Mouse (Mus musculus) thymus, adult 18-20 months (tissue): ENCODE results near the gene a.

ENCODE experiments used
- DNase-seq, 2 experiments: peaks; one replicate each; pipeline ENCODE4 v3.0.0; 2022; ENCODE audit warnings: mixed read lengths in 2 of 2

The a gene

DNA sequence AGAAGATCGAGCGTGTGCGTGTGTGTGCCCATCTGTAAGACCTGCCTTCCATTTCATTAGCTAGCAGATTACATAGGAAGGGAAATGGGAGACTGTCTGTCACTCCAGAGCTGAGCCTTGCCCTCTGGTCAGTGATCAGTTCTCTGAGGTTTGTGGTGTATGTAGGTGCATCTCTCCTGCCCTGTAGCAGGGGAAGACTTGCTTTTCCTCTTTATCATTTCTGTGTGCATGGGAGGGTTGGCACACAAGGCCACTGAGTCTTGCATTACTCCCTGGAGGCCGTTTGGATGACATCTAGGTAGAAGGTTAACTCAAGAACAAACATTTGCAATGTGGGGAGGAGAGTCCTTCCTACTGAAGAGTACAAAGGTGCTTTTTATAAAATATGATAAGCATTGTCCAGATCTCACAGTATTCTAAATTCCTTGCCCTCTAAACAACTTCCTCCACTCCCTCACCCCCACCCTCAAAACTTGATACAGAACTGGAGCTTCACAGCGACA is 264.9 kb downstream of the a start:
- no peak for DNase-seq

DNA sequence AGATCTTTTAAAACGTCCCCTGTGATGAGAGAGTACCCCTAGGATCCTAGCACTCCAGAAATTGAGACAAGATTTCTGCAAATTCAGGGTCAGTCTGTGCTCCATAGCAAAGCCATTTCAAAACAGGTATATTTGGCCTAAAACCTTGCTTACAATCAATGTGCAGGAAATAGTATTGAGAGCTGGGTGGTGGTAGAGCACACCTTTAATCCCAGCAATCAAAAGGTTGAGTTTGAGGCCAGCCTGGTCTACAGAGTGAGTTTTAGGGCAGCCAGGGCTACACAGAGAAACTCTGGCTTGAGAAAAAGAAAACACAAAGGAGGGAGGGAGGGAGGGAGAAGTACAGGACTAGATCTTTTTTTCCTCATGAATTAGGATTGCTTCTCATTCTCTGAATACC is 266.2 kb downstream of the a start:
- DNase-seq: no peak

DNA sequence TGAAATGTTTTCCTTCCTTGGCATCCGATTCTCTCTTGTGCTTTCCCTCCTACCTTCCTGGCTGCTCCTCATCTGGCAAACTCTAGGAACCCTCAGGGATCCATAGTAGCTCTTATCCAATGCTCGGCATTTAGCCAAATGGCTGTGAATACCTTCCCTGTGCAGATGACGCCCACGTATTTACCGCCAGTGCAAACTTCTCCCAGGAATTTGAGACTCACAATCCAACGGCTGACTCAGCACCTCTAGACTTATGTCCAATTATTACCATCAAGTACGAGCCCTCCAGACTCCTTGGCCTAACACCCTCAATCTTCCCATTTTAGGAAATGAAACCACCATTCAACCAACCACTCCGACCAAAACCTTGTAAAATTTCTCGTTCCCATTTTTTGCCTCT is 279.8 kb downstream of the a start:
- DNase-seq: no peak

DNA sequence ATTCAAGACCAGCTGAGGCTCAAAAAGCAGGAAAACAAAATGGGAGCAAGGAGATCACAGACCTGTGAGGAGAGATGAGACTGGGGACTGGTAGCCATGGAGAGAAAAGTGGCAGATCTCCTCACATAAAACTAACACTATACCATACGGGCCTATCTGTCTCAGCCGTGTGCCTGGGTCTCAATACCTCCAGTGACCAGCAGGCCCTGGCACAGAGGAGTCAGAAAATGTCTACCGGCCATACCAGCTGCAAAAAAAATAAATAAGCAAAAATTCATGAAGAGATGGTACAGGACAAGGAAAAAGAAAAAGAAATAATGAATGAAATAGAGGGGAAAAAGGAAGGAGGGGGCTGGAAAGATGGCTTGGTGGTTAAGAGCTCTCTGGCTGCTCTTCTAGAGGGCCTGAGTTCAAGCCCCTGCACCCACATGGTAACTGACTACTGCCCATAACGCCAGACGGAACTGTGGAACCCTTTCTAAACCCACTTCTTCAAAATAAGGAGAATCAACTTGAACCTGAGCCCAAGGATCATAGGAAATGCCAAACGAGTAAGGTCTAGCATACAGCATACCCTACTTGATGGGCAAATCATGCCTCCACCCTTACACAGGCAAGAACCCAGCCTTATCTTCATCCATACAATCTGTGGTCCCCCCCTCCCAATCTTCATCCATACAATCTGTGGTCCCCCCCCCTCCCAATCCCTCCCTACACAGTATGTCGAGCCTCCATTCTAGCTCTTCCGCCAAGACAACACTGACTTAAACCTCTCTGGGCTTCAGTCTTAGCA is 281.3 kb downstream of the a start:
- DNase-seq: no peak

GRCm38 (mm10) chr2:155073347-155073746 is 282.1 kb downstream of the a start:
- DNase-seq: no peak

DNA sequence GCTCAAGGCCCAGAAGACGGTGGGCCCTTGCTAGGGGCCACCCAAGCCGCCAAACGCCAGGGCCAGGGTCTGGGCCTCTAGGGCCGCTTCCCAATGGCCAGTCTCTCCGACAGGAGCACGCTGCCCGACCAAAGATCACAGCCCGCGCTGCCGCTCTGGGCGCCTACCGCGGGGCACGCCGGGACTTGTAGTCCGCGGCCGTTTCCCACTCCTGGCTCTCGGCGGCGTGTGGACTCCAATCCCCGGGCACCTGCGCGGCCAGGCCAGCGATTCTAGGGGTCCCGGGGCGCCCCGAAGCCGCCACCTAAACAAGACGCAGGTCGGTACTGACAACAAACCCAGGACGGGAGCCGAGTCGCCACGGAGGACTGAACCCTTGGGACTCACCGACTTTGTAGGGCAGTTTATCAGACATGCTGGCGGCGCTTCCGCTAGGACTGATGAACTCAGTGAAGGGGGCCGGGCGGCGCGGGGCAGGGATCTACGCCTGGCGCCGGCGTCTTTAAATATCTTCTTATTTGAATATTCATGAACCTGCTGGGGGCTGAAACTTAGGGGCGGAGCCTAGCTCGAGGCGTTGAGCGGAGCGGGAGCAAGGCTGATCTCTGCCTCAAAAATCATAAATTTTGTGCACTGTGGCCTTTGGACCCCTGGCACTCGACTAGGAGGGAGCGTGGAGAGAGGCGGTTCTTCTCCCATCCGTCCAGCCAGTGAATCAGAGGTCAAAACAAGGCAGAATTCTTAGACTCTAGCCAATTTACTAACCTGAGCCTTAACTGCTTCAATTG is 283.0 kb downstream of the a start, which contains the start of gene Ahcy:
Ahcy (minus strand) TSS at position 520 of the 788 bp plus-strand sequence.
- DNase-seq: peak; percentile 77 to 87

GRCm38 (mm10) chr2:155074766-155075330 is 283.6 kb downstream of the a start:
- DNase-seq: no peak

- DNase-seq: no peak
Observed at GRCm38 (mm10) chr2:155075649-155076048, 284.4 kb downstream of the a start.

DNA sequence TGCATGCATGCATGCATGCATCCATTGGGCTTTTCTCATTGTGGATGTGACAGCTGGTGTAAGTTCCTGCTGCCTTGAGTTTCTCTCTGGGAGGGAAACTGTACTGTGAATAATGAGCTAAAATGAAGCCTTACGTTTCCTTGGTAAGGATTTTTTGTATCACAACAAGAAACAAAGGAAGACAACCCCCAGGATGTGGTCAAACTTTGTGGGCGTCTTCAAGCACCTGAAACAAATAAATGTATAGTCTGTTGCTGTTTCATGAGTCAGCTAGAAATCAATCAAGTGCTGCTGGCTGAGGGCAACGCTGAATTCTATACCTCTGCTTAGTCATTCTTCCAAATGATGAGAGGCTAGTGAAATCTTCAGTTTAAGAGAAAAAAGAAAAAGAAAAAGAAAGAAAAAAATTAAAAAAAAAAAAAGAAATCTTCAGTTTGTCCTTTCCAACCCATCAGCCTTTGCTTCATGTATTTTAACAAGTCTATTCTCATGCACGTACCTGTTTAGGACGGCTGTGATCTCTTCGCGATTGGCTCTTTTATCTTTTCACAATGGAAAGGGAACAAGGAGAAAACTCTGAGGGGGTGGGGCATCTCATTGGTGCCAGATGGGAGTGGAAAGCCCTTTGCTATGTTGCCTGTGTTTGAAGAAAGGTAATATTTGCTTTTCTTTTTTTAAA is 288.4 kb downstream of the a start:
- peak in 1 of 2 experiments; percentile 33 for DNase-seq

DNA sequence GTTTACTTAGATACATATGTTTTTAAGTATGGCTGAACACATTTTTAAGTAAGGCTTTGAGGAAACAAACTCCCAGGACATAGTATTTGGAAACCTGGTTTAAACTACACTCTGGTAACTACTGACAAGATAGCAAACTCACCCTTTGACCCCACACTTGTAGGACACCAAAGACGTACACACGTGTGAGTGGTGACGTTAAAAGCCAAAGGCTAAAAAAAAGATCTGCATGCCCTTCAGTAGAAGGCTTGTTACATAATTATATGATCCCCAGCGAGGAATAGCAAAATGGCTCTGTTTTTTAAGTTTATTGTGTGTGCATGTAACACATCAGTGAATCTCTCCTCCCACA is 289.0 kb downstream of the a start:
- DNase-seq: no peak

DNA sequence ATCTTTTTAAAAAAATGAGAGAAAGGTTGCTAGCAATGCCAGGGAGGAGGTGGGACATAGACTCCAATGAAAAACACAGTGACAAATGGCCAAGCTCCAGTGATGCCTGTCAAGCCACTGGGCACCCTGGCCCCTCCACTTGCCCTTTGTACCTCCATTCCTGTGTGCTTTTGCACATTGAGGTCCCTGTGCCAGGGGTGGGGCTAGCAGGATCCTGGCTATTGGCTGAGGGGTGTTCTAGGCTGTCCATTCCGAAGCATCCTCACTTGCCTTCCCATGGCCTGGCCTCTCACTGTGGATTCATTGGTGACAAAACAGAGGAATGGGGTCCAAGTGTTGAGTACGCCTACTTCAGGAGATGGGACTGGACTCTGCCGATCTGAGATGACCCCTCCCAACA is 289.9 kb downstream of the a start:
- DNase-seq: no peak

DNA sequence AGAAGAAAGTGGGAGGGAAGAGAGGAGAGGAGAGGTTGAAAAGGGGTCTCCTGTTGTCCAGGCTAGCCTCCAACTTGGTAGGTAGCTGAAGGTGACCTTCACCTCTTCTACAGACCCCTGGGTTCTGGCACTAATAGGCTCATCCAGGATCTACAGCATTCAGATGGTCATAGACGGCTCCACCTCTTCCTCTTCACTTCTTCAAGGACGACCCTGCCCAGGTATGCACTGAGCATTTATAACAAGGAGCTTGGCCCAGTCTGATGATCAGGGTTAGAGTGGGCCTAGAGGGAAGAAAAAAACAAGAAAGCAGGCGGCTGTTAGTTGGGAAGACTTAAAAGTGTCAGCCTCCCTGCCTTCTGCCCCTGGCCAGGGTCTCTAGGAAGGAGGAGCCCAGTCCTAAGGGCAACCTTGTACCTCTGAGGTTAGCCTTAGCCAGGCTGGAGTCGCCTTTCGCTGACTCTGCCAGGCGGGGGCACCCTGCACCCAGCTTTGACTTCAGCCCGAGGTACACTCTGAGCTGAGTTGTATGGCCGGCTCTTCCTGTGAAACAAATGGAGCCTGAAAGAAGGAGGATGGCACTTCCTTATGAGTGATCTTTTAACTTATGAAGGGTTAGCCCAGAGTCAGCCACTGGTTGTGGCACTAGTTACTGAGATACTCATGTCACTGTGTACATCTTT is 291.1 kb downstream of the a start:
- DNase-seq: peak; percentile 41 to 43

- no peak for DNase-seq
Observed at GRCm38 (mm10) chr2:155084546-155084945, 293.3 kb downstream of the a start.

GRCm38 (mm10) chr2:155086328-155086727 is 295.1 kb downstream of the a start:
- no peak for DNase-seq

DNA sequence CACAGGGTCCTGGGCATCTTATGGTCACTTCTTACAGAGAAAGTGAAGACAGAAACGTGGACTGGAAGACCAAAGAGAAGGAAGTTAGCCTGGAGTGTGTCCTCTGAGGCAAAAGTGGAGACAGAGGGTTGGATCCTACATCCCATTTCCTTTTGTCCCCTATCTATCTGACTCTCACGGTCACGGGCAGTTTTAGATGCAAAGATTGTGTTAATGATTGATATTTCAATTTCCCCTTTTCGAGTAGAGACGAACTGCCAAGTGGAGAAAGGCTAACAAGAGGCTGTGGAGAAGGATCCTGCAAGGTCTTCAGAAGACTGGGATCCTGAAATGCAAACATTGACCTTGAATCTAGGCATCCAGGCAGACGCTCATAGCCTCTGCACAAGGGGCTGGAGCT is 297.1 kb downstream of the a start:
- DNase-seq: no peak

- no peak for DNase-seq
Observed at GRCm38 (mm10) chr2:155090909-155091742, 299.9 kb downstream of the a start.

DNA sequence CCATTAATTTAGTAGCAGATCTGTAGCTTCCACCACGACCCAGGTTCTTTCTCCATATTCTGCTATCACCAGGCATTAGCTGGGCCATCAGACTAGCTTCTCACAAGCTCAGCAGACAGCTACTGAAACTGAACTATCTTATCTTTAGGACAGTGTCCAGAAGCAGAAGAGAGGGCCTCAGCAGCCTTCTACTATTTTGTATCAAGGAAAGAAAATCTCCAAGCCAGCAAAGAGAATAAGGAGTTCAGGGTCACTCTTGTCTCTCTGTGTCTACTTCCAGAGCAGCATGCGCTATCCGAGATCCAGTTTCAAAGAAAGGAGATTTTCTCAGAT is 300.5 kb downstream of the a start:
- no peak for DNase-seq

- DNase-seq: no peak
Observed at GRCm38 (mm10) chr2:155093418-155093817, 302.2 kb downstream of the a start.

DNA sequence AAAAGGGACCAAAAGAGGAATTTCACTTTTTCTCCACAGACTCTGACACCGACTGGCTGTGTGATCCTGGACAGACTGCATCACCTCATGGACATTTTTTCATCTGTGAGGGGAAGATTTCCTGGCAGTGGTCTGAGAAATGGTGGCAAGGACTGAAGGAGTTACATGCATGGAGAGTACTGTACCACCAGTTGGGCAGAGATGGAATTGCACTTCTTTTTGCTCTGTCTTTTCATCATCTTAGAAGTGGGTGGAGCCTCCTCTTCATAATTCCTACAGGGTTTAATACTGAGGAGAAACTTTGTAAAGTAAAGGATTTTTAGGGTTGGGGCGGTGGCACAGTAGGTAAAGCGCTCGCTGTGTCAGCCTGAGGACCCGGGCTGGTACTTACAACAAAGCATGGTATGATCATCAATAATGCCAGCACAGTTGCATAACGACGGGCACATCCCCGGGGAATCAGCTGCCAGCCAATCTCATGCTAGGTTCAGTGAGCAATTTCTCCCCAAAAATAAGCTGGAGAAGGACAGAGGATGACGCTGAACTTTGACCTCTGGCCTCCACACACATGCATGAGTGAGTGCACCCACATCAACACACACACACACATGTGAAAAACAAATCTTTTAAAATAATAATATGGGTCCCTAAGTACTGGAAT is 307.6 kb downstream of the a start:
- DNase-seq: no peak

GRCm38 (mm10) chr2:155099421-155099820 is 308.2 kb downstream of the a start:
- no peak for DNase-seq
